Mouse (Mus musculus) hindbrain, embryonic 11.5 days (tissue): ENCODE data around the gene Hs3st2. TPM values are rescaled to one million over a fixed set of nuclear protein-coding genes. Genes with fewer than 3 reads are reported as not detected.
A peak's percentile ranks its signal among the peaks of the same experiment; 100 is the strongest.

Source experiments
- ATAC-seq: fragments of 200-750 bp; cut with Nextera tagmentation; 2 replicates; pipeline ENCODE4 v1.8.0; 2017; ENCODE audit warnings: mild to moderate bottlenecking, moderate TSS enrichment, moderate library complexity; ENCODE audit not compliant: low FRiP score
- DNase-seq: peaks from one replicate; pipeline ENCODE4 v3.0.0-alpha.2; 2015; ENCODE audit warnings: low spot score
- H3K27ac ChIP-seq: fragments of 300-500 bp; sonication (generic); 2 replicates; pipeline ENCODE4 v1.5.1; 2014; ENCODE audit warnings: mild to moderate bottlenecking, low read depth, low read length
- H3K27me3 ChIP-seq: fragments of 300-500 bp; sonication (generic); 2 replicates; pipeline ENCODE4 v1.6.1; 2014; ENCODE audit warnings: mild to moderate bottlenecking, low read length, moderate library complexity, mixed read lengths; ENCODE audit not compliant: control insufficient read depth, insufficient read depth
- H3K36me3 ChIP-seq: fragments of 300-500 bp; sonication (generic); 2 replicates; pipeline ENCODE4 v1.6.1; 2014; ENCODE audit warnings: mild to moderate bottlenecking, low read length, moderate library complexity, mixed read lengths; ENCODE audit not compliant: control insufficient read depth, insufficient read depth
- H3K4me1 ChIP-seq: fragments of 300-500 bp; sonication (generic); replicated peaks from 2 replicates; pipeline ENCODE4 v1.6.1; 2014; ENCODE audit warnings: low read length, mixed read lengths; ENCODE audit not compliant: control insufficient read depth, insufficient read depth
- H3K4me2 ChIP-seq: fragments of 300-500 bp; sonication (generic); replicated peaks from 2 replicates; pipeline ENCODE4 v1.6.1; 2014; ENCODE audit warnings: mild to moderate bottlenecking, low read depth, low read length
- H3K4me3 ChIP-seq: fragments of 300-500 bp; sonication (generic); 2 replicates; pipeline ENCODE4 v1.5.1; 2014; ENCODE audit warnings: low read depth, low read length
- H3K9ac ChIP-seq: fragments of 300-500 bp; sonication (generic); 2 replicates; pipeline ENCODE4 v1.6.1; 2014; ENCODE audit warnings: low read depth, low read length
- H3K9me3 ChIP-seq: fragments of 300-500 bp; sonication (generic); 2 replicates; pipeline ENCODE4 v1.6.1; 2016; ENCODE audit warnings: low read length; ENCODE audit not compliant: control insufficient read depth
- WGBS: fragments of 180-500 bp; shearing (Covaris S2); extraction: QIAGEN DNeasy Blood & Tissue Kit; methylation state at CpG from one replicate; pipeline ENCODE4 v1.1.7; 2014; 5-methylcytosine and 5-hydroxymethylcytosine counted together
- polyA plus RNA-seq: library from polyadenylated mRNA; unstranded; fragments of >200 nt; fragmentation: Nextera tagmentation; extraction: Ambion mirVana; gene quantifications from 2 replicates; pipeline ENCODE4 v1.2.1, GENCODE M21; 2014

Hs3st2 gene
- polyA plus RNA-seq, 1 experiment from 2014 or later: 2.1 TPM

DNA sequence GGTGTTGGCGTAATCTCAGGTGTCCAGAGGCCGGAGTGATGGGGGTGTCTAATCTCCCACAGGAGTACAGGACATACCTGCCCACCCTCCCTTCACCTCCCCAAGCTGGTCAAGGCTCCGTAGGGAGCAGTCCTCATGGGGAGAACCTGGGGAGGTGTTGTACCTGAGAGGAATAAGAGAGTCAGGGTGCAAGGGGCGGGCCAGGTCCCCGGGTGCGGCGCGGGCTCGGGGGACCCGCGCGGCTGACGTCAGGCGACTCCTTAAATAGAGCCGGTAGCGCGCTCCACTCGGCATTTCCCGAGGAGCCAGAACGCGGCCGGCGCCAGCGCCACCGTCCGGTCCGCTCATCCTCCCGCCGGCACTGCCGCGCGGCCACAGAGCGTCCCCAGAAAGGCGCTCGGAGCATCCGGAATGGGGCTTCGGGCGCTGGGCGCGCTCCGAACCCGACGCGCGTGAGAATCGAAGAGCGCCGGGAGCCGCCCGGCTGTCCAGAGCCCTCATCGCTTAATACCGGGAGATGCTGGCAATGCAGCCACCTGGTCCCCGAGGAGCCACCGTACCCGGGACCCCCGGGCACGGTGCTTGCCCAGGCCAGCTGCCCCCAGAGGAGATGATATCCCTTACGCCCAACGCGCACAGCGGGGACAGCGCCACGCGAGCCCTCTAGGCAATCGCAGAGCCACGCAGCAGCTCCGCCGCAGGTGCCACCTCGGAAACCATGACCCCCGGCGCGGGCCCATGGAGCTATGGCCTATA lies 503 bp downstream of the Hs3st2 start:
- Histone ChIP-seq H3K9ac (0 out of 2 replicates have a peak overlapping the region, but pooled peaks have one; percentile 2), H3K27me3 (peaks cover 34% of the 10 kb centered on the region), H3K9me3 (no peaks in the 10 kb centered on the region), H3K4me3 (peak overlapping the region; percentile 36), H3K36me3 (no peaks in the 10 kb centered on the region), H3K4me2 (peak overlapping the region; percentile 79), H3K4me1 (peaks cover 4% of the 10 kb centered on the region; the same call in 1 of the 2 replicates), H3K27ac (no peak overlapping the region)
- WGBS: under 1% methylated on average over 62 of the region's 72 CpGs
- peak; percentile 66 for DNase-seq
- ATAC-seq: peak; percentile 71

- H3K36me3 ChIP-seq: no peaks in the 10 kb centered on the region
- no peak overlapping the region for H3K9ac ChIP-seq
- DNase-seq (no peak), ATAC-seq (0 out of 2 replicates have a peak, but pooled peaks have one; percentile 39)
- H3K27ac ChIP-seq: no peak overlapping the region
- no peaks in the 10 kb centered on the region for H3K9me3 ChIP-seq
- peak overlapping the region; percentile 79 for H3K4me2 ChIP-seq
- 0% methylated on average over 25 of the region's 28 CpGs for WGBS
- H3K4me1 ChIP-seq: peaks cover 4% of the 10 kb centered on the region; the same call in 1 of the 2 replicates
- H3K27me3 ChIP-seq: peaks cover 34% of the 10 kb centered on the region
- peak overlapping the region; percentile 36 for H3K4me3 ChIP-seq
Observed at GRCm38 (mm10) chr7:121392740-121392993, 1.0 kb downstream of the Hs3st2 start.

DNA sequence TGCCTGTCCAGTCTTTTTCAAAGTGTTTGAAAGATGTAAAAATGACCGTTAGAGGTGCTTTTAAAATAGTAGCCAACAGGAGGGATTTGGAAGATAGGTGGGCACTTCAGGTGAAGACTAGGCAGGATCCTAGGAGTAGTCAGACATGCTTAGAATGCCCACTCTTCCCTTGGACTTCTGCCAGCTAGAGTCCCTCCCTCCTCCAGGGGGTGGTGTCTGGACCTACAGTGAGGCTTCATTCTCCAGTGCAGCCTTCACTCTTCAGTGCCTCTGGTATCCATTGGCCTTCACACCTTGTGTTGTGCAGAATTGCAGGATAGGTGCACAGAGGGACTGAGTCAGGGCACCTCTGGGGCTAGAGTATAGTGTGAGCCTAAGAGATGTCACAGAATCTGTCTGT lies 2.2 kb downstream of the Hs3st2 start:
- peaks cover 4% of the 10 kb centered on the region; the same call in 1 of the 2 replicates for H3K4me1 ChIP-seq
- no peak overlapping the region for H3K27ac ChIP-seq
- no peak for DNase-seq
- H3K36me3 ChIP-seq: no peaks in the 10 kb centered on the region
- H3K9me3 ChIP-seq: no peaks in the 10 kb centered on the region
- 90% methylated on average over 1 of the region's 1 CpGs for WGBS
- no peak for ATAC-seq
- peaks cover 34% of the 10 kb centered on the region for H3K27me3 ChIP-seq
- H3K4me2 ChIP-seq: no peak overlapping the region
- H3K4me3 ChIP-seq: no peak overlapping the region
- no peak overlapping the region for H3K9ac ChIP-seq

DNA sequence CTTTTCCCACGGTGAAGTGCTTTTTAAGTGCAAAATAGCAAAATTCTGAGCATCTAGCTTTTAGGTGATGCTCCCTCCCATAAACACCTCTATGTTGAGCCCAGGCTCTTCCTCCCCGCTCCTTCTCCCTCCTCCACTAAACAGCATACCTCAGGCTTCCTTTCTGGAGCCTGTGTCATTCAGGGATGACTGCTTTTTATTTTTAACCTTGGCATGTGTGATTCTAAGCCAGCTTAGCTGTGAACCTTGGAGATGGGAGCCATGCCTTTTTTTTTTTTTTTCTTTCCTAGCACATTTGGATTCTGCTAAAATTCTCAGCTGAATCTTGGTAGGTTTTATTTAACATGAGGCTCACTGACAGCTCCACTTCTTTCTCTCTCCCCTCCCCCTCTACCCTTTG lies 3.2 kb downstream of the Hs3st2 start:
- peaks cover 34% of the 10 kb centered on the region for H3K27me3 ChIP-seq
- no peaks in the 10 kb centered on the region for H3K9me3 ChIP-seq
- 88% methylated on average over 2 of the region's 2 CpGs for WGBS
- H3K4me2 ChIP-seq: no peak overlapping the region
- H3K4me3 ChIP-seq: no peak overlapping the region
- H3K9ac ChIP-seq: no peak overlapping the region
- no peak overlapping the region for H3K27ac ChIP-seq
- H3K36me3 ChIP-seq: no peaks in the 10 kb centered on the region
- H3K4me1 ChIP-seq: peaks cover 4% of the 10 kb centered on the region; the same call in 1 of the 2 replicates
- DNase-seq: no peak
- no peak for ATAC-seq

DNA sequence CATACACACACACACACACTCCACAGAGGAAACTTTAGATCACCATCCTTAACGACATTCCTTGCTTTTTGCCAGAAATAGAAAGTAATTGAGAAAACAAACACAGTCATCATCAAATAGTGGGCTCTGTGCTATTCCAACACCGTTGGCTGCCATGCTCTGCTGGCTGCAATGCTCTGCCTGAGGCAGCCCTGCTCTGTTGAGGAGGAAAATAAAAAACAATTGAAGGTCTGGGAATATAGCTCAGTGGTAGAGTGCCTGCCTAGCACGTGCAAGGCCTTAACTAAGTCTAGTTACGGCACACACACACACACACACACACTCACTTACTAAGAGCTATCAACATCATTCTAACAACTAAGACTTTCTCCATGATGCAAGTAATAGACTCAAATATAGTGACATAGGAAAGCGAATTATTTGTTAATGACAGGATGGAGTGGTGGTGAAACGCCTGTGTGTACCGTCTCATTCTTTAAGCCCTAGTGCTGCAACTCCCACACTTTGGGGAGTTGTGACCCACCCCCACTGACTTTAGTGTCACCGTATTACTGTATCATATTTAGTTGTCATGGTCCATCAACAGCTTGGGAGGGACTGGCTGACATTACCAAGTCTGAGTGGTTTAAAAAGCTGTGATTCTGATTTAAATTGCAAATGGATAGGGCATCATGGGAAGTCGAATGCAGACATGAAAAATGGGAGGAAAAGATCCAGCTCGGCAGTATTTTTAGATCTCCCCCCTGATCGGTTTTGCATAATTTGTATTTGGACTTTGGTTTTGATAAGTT lies 19.3 kb downstream of the Hs3st2 start:
- WGBS: 88% methylated on average over 11 of the region's 11 CpGs
- Histone ChIP-seq H3K9ac (no peak overlapping the region), H3K27ac (no peak overlapping the region), H3K36me3 (no peaks in the 10 kb centered on the region), H3K27me3 (no peaks in the 10 kb centered on the region), H3K4me3 (no peak overlapping the region), H3K4me2 (no peak overlapping the region), H3K4me1 (no peaks in the 10 kb centered on the region), H3K9me3 (no peaks in the 10 kb centered on the region)
- DNase-seq (no peak), ATAC-seq (no peak)

DNA sequence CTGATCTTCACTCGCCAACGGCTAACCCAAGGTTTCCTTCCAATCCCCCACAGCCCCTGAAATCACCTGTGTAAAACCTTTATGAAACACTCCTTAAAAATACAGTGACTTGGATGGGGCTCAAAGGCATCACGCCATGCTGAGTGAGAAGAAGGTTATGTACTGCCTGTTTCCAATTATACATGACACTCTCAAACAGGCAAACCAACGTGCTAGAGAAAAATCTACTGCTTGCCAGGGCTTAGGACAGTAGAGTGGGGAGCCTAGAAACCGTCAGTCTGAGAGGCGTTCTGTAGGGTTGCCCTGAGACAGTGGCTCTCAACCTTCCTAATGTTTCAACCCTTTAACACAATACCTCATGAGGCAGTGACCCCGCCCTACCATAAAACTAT lies 19.8 kb downstream of the Hs3st2 start:
- WGBS: 85% methylated on average over 7 of the region's 7 CpGs
- no peak for ATAC-seq

GRCm38 (mm10) chr7:121436884-121437283 lies 45.2 kb downstream of the Hs3st2 start:
- H3K4me1 ChIP-seq: no peaks in the 10 kb centered on the region
- H3K27me3 ChIP-seq: no peaks in the 10 kb centered on the region
- H3K36me3 ChIP-seq: no peaks in the 10 kb centered on the region
- WGBS: 89% methylated on average over 6 of the region's 6 CpGs
- H3K4me2 ChIP-seq: no peak overlapping the region
- no peaks in the 10 kb centered on the region for H3K9me3 ChIP-seq
- DNase-seq: no peak
- H3K4me3 ChIP-seq: no peak overlapping the region
- ATAC-seq: no peak
- no peak overlapping the region for H3K9ac ChIP-seq
- no peak overlapping the region for H3K27ac ChIP-seq

More for the DNA sequence above, 19.8 kb downstream of the Hs3st2 start:
- DNase-seq: no peak
- Histone ChIP-seq H3K9me3 (no peaks in the 10 kb centered on the region), H3K27me3 (no peaks in the 10 kb centered on the region), H3K36me3 (no peaks in the 10 kb centered on the region), H3K27ac (no peak overlapping the region), H3K9ac (no peak overlapping the region), H3K4me1 (no peaks in the 10 kb centered on the region), H3K4me2 (no peak overlapping the region), H3K4me3 (no peak overlapping the region)

- no peak overlapping the region for H3K27ac ChIP-seq
- ATAC-seq (no peak), DNase-seq (no peak)
- H3K4me2 ChIP-seq: no peak overlapping the region
- no peak overlapping the region for H3K4me3 ChIP-seq
- H3K4me1 ChIP-seq: no peaks in the 10 kb centered on the region
- no peaks in the 10 kb centered on the region for H3K36me3 ChIP-seq
- no peak overlapping the region for H3K9ac ChIP-seq
- H3K27me3 ChIP-seq: no peaks in the 10 kb centered on the region
- WGBS: 88% methylated on average over 5 of the region's 5 CpGs
- no peaks in the 10 kb centered on the region for H3K9me3 ChIP-seq
Observed at GRCm38 (mm10) chr7:121441186-121441585, 49.5 kb downstream of the Hs3st2 start.

- Histone ChIP-seq H3K9ac (no peak overlapping the region), H3K9me3 (no peaks in the 10 kb centered on the region), H3K36me3 (no peaks in the 10 kb centered on the region), H3K27me3 (no peaks in the 10 kb centered on the region), H3K27ac (no peak overlapping the region), H3K4me3 (no peak overlapping the region), H3K4me1 (no peaks in the 10 kb centered on the region), H3K4me2 (no peak overlapping the region)
- DNase-seq (no peak), ATAC-seq (no peak)
- WGBS: 70% methylated on average over 7 of the region's 7 CpGs
Observed at GRCm38 (mm10) chr7:121444336-121444735, 52.7 kb downstream of the Hs3st2 start.
